Mouse (Mus musculus): ENCODE measurements around the gene Spsb4. TPM values are rescaled to one million over a fixed set of nuclear protein-coding genes. Genes with fewer than 3 reads are reported as not detected.
A peak's percentile ranks its signal among the peaks of the same experiment; 100 is the strongest.

Gene Spsb4
- polyA plus RNA-seq, 1 experiment from 2014 or later = 6.1 TPM

GRCm38 (mm10) chr9:96991118-96991517 is 27.5 kb downstream of the Spsb4 start:
- no peaks in the 10 kb centered on the region; the same call in 1 of the 2 replicates for H3K4me1 ChIP-seq (replicated peaks; ENCODE audit: control insufficient read depth, insufficient read depth)
- no peak for ATAC-seq (ENCODE audit: low FRiP score, low TSS enrichment)
- 68% methylated on average over 14 of the region's 14 CpGs for WGBS
- H3K9ac ChIP-seq (ENCODE audit: low read length) = no peak overlapping the region
- no peaks in the 10 kb centered on the region for H3K27me3 ChIP-seq (ENCODE audit: control insufficient read depth, insufficient read depth, low read length)
- H3K4me2 ChIP-seq (replicated peaks; ENCODE audit: low read depth) = no peak overlapping the region
- H3K9me3 ChIP-seq (ENCODE audit: control insufficient read depth, low read length) = no peaks in the 10 kb centered on the region
- no peak for TF ChIP-seq CTCF (IDR thresholded peaks at IDR 0.05; ENCODE audit: low read depth)
- no peak for TF ChIP-seq EP300 (optimal IDR thresholded peaks at IDR 0.05)
- no peak overlapping the region for H3K4me3 ChIP-seq (ENCODE audit: low read depth, low read length)
- no peaks in the 10 kb centered on the region for H3K36me3 ChIP-seq (ENCODE audit: control insufficient read depth, insufficient read depth, low read length)
- no peak for DNase-seq (ENCODE audit: low spot score)
- no peak overlapping the region for H3K27ac ChIP-seq (replicated peaks)

GRCm38 (mm10) chr9:96989389-96989990 is 29.2 kb downstream of the Spsb4 start:
- no peak for DNase-seq (ENCODE audit: low spot score)
- Histone ChIP-seq H3K9ac (ENCODE audit: low read length) (no peak overlapping the region), H3K9me3 (ENCODE audit: control insufficient read depth, low read length) (no peaks in the 10 kb centered on the region), H3K27me3 (ENCODE audit: control insufficient read depth, insufficient read depth, low read length) (no peaks in the 10 kb centered on the region), H3K4me1 (replicated peaks; ENCODE audit: control insufficient read depth, insufficient read depth) (no peaks in the 10 kb centered on the region; the same call in 1 of the 2 replicates), H3K4me2 (replicated peaks; ENCODE audit: low read depth) (no peak overlapping the region), H3K27ac (replicated peaks) (no peak overlapping the region), H3K36me3 (ENCODE audit: control insufficient read depth, insufficient read depth, low read length) (no peaks in the 10 kb centered on the region), H3K4me3 (ENCODE audit: low read depth, low read length) (no peak overlapping the region)
- no peak for ATAC-seq (ENCODE audit: low FRiP score, low TSS enrichment)
- WGBS = 49% methylated on average over 10 of the region's 10 CpGs
- TF ChIP-seq CTCF (IDR thresholded peaks at IDR 0.05; ENCODE audit: low read depth) = no peak
- no peak for TF ChIP-seq EP300 (optimal IDR thresholded peaks at IDR 0.05)

DNA sequence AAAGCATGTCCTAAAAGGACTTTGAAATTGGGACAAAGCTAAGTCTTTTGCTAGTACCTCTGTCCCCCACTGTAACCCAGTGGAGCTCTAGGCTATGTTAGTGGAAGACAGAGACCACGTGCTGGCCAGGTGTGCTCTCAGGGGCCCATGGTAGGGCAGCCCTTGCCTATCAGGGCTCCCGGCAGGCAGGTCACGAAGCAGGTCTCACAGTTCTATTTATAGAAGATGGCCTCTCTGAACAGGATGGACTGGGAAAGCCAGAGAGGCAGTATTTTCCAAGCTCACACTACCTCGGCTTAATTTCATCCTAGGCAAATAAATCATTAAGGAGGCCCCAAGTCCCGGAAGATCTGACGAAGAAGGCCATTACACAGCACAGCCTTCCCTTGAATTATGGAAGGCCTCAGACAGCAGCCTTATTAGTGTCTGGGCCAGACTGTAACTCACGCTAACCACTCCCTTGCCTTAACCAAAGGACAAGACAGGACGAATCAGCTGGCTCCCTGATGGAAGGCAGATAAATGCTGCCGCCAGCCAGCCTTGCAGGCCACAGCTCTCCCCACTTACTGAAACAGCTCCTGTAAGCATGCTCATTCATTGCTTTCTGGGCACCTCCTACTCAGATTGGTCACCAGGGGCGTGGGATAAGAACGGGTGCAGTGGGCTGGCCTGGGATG is 31.7 kb downstream of the Spsb4 start:
- ATAC-seq (ENCODE audit: low FRiP score, low TSS enrichment) = peak; percentile 69
- H3K36me3 ChIP-seq (ENCODE audit: control insufficient read depth, insufficient read depth, low read length) = no peaks in the 10 kb centered on the region
- H3K9ac ChIP-seq (ENCODE audit: low read length) = no peak overlapping the region
- no peak overlapping the region for H3K27ac ChIP-seq (replicated peaks)
- 30% methylated on average over 11 of the region's 11 CpGs for whole genome bisulfite sequencing
- H3K4me2 ChIP-seq (replicated peaks; ENCODE audit: low read depth) = no peak overlapping the region
- no peaks in the 10 kb centered on the region for H3K27me3 ChIP-seq (ENCODE audit: control insufficient read depth, insufficient read depth, low read length)
- no peak overlapping the region for H3K4me3 ChIP-seq (ENCODE audit: low read depth, low read length)
- TF ChIP-seq EP300 (optimal IDR thresholded peaks at IDR 0.05) = no peak
- TF ChIP-seq CTCF (IDR thresholded peaks at IDR 0.05; ENCODE audit: low read depth) = no peak
- no peaks in the 10 kb centered on the region; the same call in 1 of the 2 replicates for H3K4me1 ChIP-seq (replicated peaks; ENCODE audit: control insufficient read depth, insufficient read depth)
- no peak for DNase-seq (ENCODE audit: low spot score)
- no peaks in the 10 kb centered on the region for H3K9me3 ChIP-seq (ENCODE audit: control insufficient read depth, low read length)

DNA sequence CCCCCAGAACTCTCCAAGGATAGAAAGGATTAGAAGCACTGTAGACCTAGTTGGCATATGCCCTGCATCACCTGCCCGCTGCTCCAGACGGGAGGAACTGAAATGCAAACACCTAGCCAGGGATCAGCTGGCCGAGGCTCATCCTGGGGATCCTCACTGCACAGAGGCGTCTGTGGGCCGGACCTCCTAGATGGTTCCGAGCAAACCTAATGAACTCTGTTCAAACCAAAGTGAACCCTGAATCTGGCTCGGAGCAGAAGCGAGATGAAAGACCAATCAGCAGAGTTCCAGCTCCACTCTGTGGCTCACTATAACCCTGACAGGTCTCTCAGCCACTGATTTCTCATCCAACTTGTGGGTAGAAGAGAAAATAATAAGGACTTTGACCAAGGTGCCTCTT is 34.6 kb downstream of the Spsb4 start:
- no peak overlapping the region for H3K4me3 ChIP-seq (ENCODE audit: low read depth, low read length)
- no peak overlapping the region for H3K27ac ChIP-seq (replicated peaks)
- H3K27me3 ChIP-seq (ENCODE audit: control insufficient read depth, insufficient read depth, low read length) = no peaks in the 10 kb centered on the region
- no peak overlapping the region for H3K9ac ChIP-seq (ENCODE audit: low read length)
- TF ChIP-seq CTCF (IDR thresholded peaks at IDR 0.05; ENCODE audit: low read depth) (no peak), EP300 (optimal IDR thresholded peaks at IDR 0.05) (no peak)
- no peak for ATAC-seq (ENCODE audit: low FRiP score, low TSS enrichment)
- no peaks in the 10 kb centered on the region for H3K9me3 ChIP-seq (ENCODE audit: control insufficient read depth, low read length)
- WGBS = 87% methylated on average over 8 of the region's 8 CpGs
- DNase-seq (ENCODE audit: low spot score) = no peak
- H3K4me2 ChIP-seq (replicated peaks; ENCODE audit: low read depth) = no peak overlapping the region
- H3K4me1 ChIP-seq (replicated peaks; ENCODE audit: control insufficient read depth, insufficient read depth) = peaks cover 2% of the 10 kb centered on the region; the same call in 1 of the 2 replicates
- no peaks in the 10 kb centered on the region for H3K36me3 ChIP-seq (ENCODE audit: control insufficient read depth, insufficient read depth, low read length)

GRCm38 (mm10) chr9:96982940-96983339 is 35.7 kb downstream of the Spsb4 start:
- no peak overlapping the region for H3K27ac ChIP-seq (replicated peaks)

GRCm38 (mm10) chr9:96982351-96982750 is 36.3 kb downstream of the Spsb4 start:
- DNase-seq (ENCODE audit: low spot score) = no peak
- WGBS = 44% methylated on average over 3 of the region's 3 CpGs
- Histone ChIP-seq H3K9me3 (ENCODE audit: control insufficient read depth, low read length) (no peaks in the 10 kb centered on the region), H3K9ac (ENCODE audit: low read length) (no peak overlapping the region), H3K4me2 (replicated peaks; ENCODE audit: low read depth) (no peak overlapping the region), H3K27me3 (ENCODE audit: control insufficient read depth, insufficient read depth, low read length) (no peaks in the 10 kb centered on the region), H3K36me3 (ENCODE audit: control insufficient read depth, insufficient read depth, low read length) (no peaks in the 10 kb centered on the region), H3K4me1 (replicated peaks; ENCODE audit: control insufficient read depth, insufficient read depth) (peaks cover 2% of the 10 kb centered on the region; the same call in 1 of the 2 replicates), H3K4me3 (ENCODE audit: low read depth, low read length) (no peak overlapping the region), H3K27ac (replicated peaks) (no peak overlapping the region)
- ATAC-seq (ENCODE audit: low FRiP score, low TSS enrichment) = no peak
- TF ChIP-seq EP300 (optimal IDR thresholded peaks at IDR 0.05) = no peak
- TF ChIP-seq CTCF (IDR thresholded peaks at IDR 0.05; ENCODE audit: low read depth) = no peak

More at GRCm38 (mm10) chr9:96982940-96983339, 35.7 kb downstream of the Spsb4 start:
- no peak overlapping the region for H3K4me2 ChIP-seq (replicated peaks; ENCODE audit: low read depth)
- peaks cover 2% of the 10 kb centered on the region; the same call in 1 of the 2 replicates for H3K4me1 ChIP-seq (replicated peaks; ENCODE audit: control insufficient read depth, insufficient read depth)
- DNase-seq (ENCODE audit: low spot score) = no peak
- H3K9ac ChIP-seq (ENCODE audit: low read length) = no peak overlapping the region
- no peak overlapping the region for H3K4me3 ChIP-seq (ENCODE audit: low read depth, low read length)
- H3K9me3 ChIP-seq (ENCODE audit: control insufficient read depth, low read length) = no peaks in the 10 kb centered on the region
- ATAC-seq (ENCODE audit: low FRiP score, low TSS enrichment) = no peak
- no peaks in the 10 kb centered on the region for H3K27me3 ChIP-seq (ENCODE audit: control insufficient read depth, insufficient read depth, low read length)
- WGBS = 71% methylated on average over 3 of the region's 3 CpGs
- no peak for TF ChIP-seq EP300 (optimal IDR thresholded peaks at IDR 0.05)
- no peak for TF ChIP-seq CTCF (IDR thresholded peaks at IDR 0.05; ENCODE audit: low read depth)
- H3K36me3 ChIP-seq (ENCODE audit: control insufficient read depth, insufficient read depth, low read length) = no peaks in the 10 kb centered on the region
